Mouse (Mus musculus) limb, embryonic 12.5 days (tissue): ENCODE measurements around the gene Sgo2a. TPM values are rescaled to one million over a fixed set of nuclear protein-coding genes. Genes with fewer than 3 reads are reported as not detected.

ENCODE experiments used
- ATAC-seq: fragments of 200-750 bp; cut with Nextera tagmentation; 2 replicates; pipeline ENCODE4 v1.8.0; 2017; ENCODE audit warnings: low read depth, moderate TSS enrichment; ENCODE audit not compliant: insufficient number of reproducible peaks, insufficient read depth, low FRiP score, low TSS enrichment
- H3K27ac ChIP-seq: fragments of 300-500 bp; sonication (generic); 2 replicates; pipeline ENCODE4 v1.5.1; 2016; ENCODE audit warnings: mild to moderate bottlenecking, moderate library complexity
- H3K27me3 ChIP-seq: fragments of 300-500 bp; sonication (generic); 2 replicates; pipeline ENCODE4 v1.6.1; 2016; ENCODE audit warnings: mild to moderate bottlenecking, moderate library complexity
- H3K36me3 ChIP-seq: fragments of 300-500 bp; sonication (generic); 2 replicates; pipeline ENCODE4 v1.6.1; 2016; ENCODE audit warnings: mild to moderate bottlenecking, moderate library complexity
- H3K4me1 ChIP-seq: fragments of 300-500 bp; sonication (generic); replicated peaks from 2 replicates; pipeline ENCODE4 v1.6.1; 2016
- H3K4me2 ChIP-seq: fragments of 300-500 bp; sonication (generic); 2 replicates; pipeline ENCODE4 v1.6.1; 2016; ENCODE audit warnings: mild to moderate bottlenecking, moderate library complexity
- H3K4me3 ChIP-seq: fragments of 300-500 bp; sonication (generic); replicated peaks from 2 replicates; pipeline ENCODE4 v1.5.1; 2016; ENCODE audit warnings: mild to moderate bottlenecking
- H3K9ac ChIP-seq: fragments of 300-500 bp; sonication (generic); replicated peaks from 2 replicates; pipeline ENCODE4 v1.6.1; 2016; ENCODE audit warnings: mild to moderate bottlenecking, moderate library complexity
- H3K9me3 ChIP-seq: fragments of 300-500 bp; sonication (generic); 2 replicates; pipeline ENCODE4 v1.6.1; 2016; ENCODE audit warnings: mild to moderate bottlenecking, moderate library complexity
- WGBS: fragments of 180-500 bp; shearing (Covaris S2); methylation state at CpG from one replicate; pipeline ENCODE4 v1.1.7; 2016; 5-methylcytosine and 5-hydroxymethylcytosine counted together
- polyA plus RNA-seq: library from polyadenylated mRNA; unstranded; fragments of >200 nt; fragmentation: Nextera tagmentation; extraction: Ambion mirVana; gene quantifications from 2 replicates; pipeline ENCODE4 v1.2.1, GENCODE M21; 2016

Gene Sgo2a
- 24.4 and 24.5 TPM in 2 replicates for polyA plus RNA-seq

GRCm38 (mm10) chr1:57995432-57996132, at the start of gene Sgo2a:
Gene Sgo2a, plus strand, starts transcription at chr1:57995971.
- peaks cover 10% of the 10 kb centered on the region; the same call in 1 of the 2 replicates for H3K36me3 ChIP-seq
- peak; percentile 96 for ATAC-seq
- H3K9me3 ChIP-seq, result no peaks in the 10 kb centered on the region
- H3K9ac ChIP-seq, result peak within 1 kb of the TSS; percentile 74
- peak within 1 kb of the TSS; percentile 81 for H3K27ac ChIP-seq
- WGBS, result 7% methylated on average over 30 of the region's 30 CpGs
- H3K4me1 ChIP-seq, result peaks cover 12% of the 10 kb centered on the region
- peak within 1 kb of the TSS; percentile 75 for H3K4me3 ChIP-seq
- H3K4me2 ChIP-seq, result peak within 1 kb of the TSS; percentile 87
- no peaks in the 10 kb centered on the region for H3K27me3 ChIP-seq

GRCm38 (mm10) chr1:57947552-57948347, 48.0 kb upstream of the Sgo2a start:
- H3K27me3 ChIP-seq, result no peaks in the 10 kb centered on the region
- H3K36me3 ChIP-seq, result peaks cover 26% of the 10 kb centered on the region
- peak overlapping the region; percentile 59 for H3K27ac ChIP-seq
- H3K4me2 ChIP-seq, result no peak overlapping the region
- H3K9me3 ChIP-seq, result no peaks in the 10 kb centered on the region
- H3K4me1 ChIP-seq, result peaks cover 18% of the 10 kb centered on the region
- H3K4me3 ChIP-seq, result no peak overlapping the region
- 45% methylated on average over 2 of the region's 2 CpGs for WGBS
- no peak for ATAC-seq
- H3K9ac ChIP-seq, result no peak overlapping the region

DNA sequence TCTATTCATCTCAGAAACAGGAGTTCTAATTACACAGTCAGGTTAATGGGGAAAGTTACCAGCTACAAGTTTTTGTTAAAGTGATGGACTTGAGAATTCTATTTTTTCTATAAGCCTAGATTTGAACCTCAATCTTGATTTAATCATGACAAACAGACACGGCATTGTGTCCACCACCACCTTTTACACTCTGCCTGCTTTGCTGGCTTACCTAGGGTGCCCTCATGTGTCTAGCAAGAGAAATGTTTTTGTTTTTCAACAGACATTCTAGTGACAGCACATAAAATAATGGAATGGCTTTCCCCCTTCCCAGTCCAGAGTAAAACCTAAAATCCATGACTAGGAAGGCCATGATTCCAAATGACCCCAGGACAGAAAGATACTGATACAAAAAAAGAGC, 46.6 kb upstream of the Sgo2a start:
- H3K27ac ChIP-seq, result no peak overlapping the region
- no peaks in the 10 kb centered on the region for H3K9me3 ChIP-seq
- no peaks in the 10 kb centered on the region for H3K27me3 ChIP-seq
- H3K9ac ChIP-seq, result no peak overlapping the region
- 9% methylated on average over 1 of the region's 1 CpGs for WGBS
- H3K4me1 ChIP-seq, result peaks cover 18% of the 10 kb centered on the region
- no peak overlapping the region for H3K4me2 ChIP-seq
- H3K36me3 ChIP-seq, result peaks cover 18% of the 10 kb centered on the region; the same call in 1 of the 2 replicates
- ATAC-seq, result no peak
- no peak overlapping the region for H3K4me3 ChIP-seq

DNA sequence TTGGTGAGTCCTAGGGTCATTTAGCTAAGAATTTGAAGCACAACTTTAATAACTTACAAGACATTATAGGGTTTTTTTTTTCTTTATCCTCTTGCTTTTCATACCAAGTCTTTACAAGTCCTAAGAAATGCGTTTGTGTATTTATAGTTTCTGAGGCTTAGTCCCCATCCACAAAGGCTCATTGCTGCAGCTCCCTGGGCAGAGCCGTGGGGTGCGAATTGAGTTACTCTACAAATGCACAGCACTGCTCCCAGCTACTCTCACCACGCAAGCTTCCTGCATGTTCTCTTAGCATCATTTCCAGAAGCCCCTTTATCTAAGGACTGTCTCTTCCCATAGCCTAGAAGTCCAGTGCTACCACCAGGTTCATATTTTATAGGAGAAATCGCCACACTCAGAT, 46.1 kb upstream of the Sgo2a start:
- H3K9ac ChIP-seq, result no peak overlapping the region
- H3K27me3 ChIP-seq, result no peaks in the 10 kb centered on the region
- no peak for ATAC-seq
- peaks cover 18% of the 10 kb centered on the region for H3K4me1 ChIP-seq
- 75% methylated on average over 5 of the region's 5 CpGs for WGBS
- no peak overlapping the region for H3K4me2 ChIP-seq
- no peaks in the 10 kb centered on the region for H3K9me3 ChIP-seq
- H3K36me3 ChIP-seq, result peaks cover 17% of the 10 kb centered on the region; the same call in 1 of the 2 replicates
- no peak overlapping the region for H3K27ac ChIP-seq
- no peak overlapping the region for H3K4me3 ChIP-seq

DNA sequence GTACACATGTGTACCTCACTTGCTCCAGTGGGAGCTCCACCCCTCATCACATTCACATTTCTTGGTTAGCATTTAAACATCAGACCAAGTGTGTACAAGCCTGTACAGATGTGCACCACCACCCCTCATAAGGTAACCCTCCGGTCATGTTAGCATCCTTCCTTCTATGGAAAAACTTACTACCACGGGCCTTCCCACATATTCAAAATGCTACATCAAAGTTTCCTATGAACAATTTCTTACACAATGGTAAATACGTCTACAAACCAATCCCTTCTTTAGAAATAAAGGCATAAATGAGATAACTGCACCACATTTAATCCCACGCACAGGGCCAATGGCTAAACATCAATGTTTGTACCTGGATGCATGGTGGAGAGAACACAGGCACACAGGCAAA, 43.3 kb upstream of the Sgo2a start:
- H3K9me3 ChIP-seq, result no peaks in the 10 kb centered on the region
- peaks cover 33% of the 10 kb centered on the region; the same call in 1 of the 2 replicates for H3K36me3 ChIP-seq
- H3K4me3 ChIP-seq, result no peak overlapping the region
- no peaks in the 10 kb centered on the region for H3K27me3 ChIP-seq
- no peak overlapping the region for H3K4me2 ChIP-seq
- ATAC-seq, result no peak
- no peak overlapping the region for H3K27ac ChIP-seq
- peaks cover 14% of the 10 kb centered on the region for H3K4me1 ChIP-seq
- H3K9ac ChIP-seq, result no peak overlapping the region
- WGBS, result 92% methylated on average over 4 of the region's 4 CpGs

- peaks cover 38% of the 10 kb centered on the region for H3K36me3 ChIP-seq
- H3K4me2 ChIP-seq, result no peak overlapping the region
- ATAC-seq, result no peak
- no peaks in the 10 kb centered on the region for H3K27me3 ChIP-seq
- H3K4me3 ChIP-seq, result no peak overlapping the region
- no peak overlapping the region for H3K9ac ChIP-seq
- peaks cover 7% of the 10 kb centered on the region for H3K4me1 ChIP-seq
- no peaks in the 10 kb centered on the region for H3K9me3 ChIP-seq
- 87% methylated on average over 16 of the region's 16 CpGs for WGBS
- H3K27ac ChIP-seq, result no peak overlapping the region
Observed at GRCm38 (mm10) chr1:57953586-57954375, 42.0 kb upstream of the Sgo2a start.

- Histone ChIP-seq H3K9ac (no peak overlapping the region), H3K4me1 (0 out of 2 replicates have a peak, but pooled peaks cover under 1% of the 10 kb centered on the region), H3K36me3 (peaks cover 44% of the 10 kb centered on the region), H3K27ac (no peak overlapping the region), H3K4me2 (no peak overlapping the region), H3K4me3 (no peak overlapping the region), H3K27me3 (no peaks in the 10 kb centered on the region), H3K9me3 (no peaks in the 10 kb centered on the region)
- no peak for ATAC-seq
- WGBS, result 84% methylated on average over 5 of the region's 5 CpGs
Observed at GRCm38 (mm10) chr1:57954376-57954765, 41.4 kb upstream of the Sgo2a start.

DNA sequence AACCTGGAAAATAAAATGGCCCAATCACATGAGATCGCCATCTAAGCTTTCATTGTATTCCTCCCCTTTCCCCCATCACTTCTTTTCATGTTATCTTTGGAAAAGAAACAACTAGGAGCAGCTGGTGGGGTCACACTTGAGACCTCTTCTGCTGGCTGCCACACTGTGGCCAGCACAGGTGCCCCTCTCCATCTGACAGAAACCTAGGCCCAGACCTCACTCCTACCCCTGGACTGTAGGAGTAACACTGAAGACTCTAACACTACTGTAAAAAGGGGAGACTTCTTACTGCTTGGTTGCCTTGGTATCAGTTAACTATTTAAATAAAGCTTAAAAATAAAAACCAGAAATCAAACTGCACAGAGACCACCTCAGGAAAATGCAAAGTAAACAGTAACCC, 40.0 kb upstream of the Sgo2a start:
- 95% methylated on average over 1 of the region's 1 CpGs for WGBS
- no peaks in the 10 kb centered on the region for H3K4me1 ChIP-seq
- no peak overlapping the region for H3K9ac ChIP-seq
- H3K27ac ChIP-seq, result no peak overlapping the region
- no peaks in the 10 kb centered on the region for H3K9me3 ChIP-seq
- no peaks in the 10 kb centered on the region for H3K27me3 ChIP-seq
- no peak overlapping the region for H3K4me2 ChIP-seq
- no peak overlapping the region for H3K4me3 ChIP-seq
- ATAC-seq, result no peak
- peaks cover 50% of the 10 kb centered on the region for H3K36me3 ChIP-seq

DNA sequence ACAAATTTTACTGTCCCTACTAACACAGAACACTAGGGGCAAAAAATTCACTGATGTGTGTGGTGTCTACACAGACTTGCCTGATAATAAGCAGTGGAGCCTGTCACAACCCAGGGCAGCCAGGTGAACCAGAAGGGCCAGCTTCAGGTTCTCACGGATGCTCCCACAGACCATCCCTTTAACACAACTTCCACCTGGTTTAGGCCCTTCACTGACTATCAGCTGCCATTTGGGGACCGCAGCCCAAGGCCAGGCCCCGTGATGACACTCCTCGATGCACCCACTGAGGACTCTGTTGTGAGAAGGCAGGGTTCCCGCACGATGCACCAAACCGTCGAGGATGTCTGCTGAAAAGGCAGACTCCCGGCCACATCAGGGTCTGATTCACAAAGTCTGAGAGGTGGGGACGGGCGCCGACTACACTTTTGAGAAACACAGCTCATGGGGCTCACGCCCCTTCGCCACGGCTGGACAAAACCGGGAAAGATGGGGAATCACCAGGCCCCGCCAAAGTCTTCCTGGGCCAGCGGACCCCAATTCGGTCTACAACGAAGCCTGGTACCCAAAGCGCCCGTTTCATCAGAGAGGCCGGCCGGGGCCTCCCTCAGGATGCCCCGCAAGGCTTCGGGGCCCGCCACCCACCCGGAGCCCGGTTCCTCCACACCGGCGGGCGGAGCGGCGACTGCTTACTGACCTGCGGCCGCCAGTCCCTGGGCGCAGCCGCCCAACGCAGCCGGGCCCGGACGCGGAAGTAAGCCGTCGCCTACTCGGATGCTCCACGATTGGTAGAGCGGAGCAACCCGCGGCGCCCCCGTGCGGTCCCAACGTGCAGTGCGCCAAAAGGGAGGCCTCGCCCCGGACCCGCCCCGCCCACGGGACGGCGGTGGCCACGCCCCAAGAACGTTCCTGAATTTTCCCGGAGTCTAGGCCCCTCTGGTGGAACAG, 26.2 kb upstream of the Sgo2a start:
- Histone ChIP-seq H3K36me3 (peaks cover 19% of the 10 kb centered on the region), H3K27me3 (no peaks in the 10 kb centered on the region), H3K4me2 (peak overlapping the region; percentile 85), H3K4me1 (peaks cover 9% of the 10 kb centered on the region), H3K27ac (peak overlapping the region; percentile 81), H3K4me3 (peak overlapping the region; percentile 75), H3K9ac (peak overlapping the region; percentile 86), H3K9me3 (no peaks in the 10 kb centered on the region)
- ATAC-seq, result peak; percentile 94
- under 1% methylated on average over 64 of the region's 65 CpGs for WGBS

GRCm38 (mm10) chr1:57971588-57971987, 24.2 kb upstream of the Sgo2a start:
- H3K27ac ChIP-seq, result no peak overlapping the region
- H3K4me2 ChIP-seq, result no peak overlapping the region
- WGBS, result 91% methylated on average over 2 of the region's 2 CpGs
- H3K4me3 ChIP-seq, result no peak overlapping the region
- no peak overlapping the region for H3K9ac ChIP-seq
- no peaks in the 10 kb centered on the region for H3K27me3 ChIP-seq
- no peaks in the 10 kb centered on the region for H3K9me3 ChIP-seq
- peaks cover 5% of the 10 kb centered on the region for H3K36me3 ChIP-seq
- ATAC-seq, result no peak
- peaks cover 9% of the 10 kb centered on the region for H3K4me1 ChIP-seq
